Mouse (Mus musculus): ENCODE measurements around the gene Bcorl1.

DNA sequence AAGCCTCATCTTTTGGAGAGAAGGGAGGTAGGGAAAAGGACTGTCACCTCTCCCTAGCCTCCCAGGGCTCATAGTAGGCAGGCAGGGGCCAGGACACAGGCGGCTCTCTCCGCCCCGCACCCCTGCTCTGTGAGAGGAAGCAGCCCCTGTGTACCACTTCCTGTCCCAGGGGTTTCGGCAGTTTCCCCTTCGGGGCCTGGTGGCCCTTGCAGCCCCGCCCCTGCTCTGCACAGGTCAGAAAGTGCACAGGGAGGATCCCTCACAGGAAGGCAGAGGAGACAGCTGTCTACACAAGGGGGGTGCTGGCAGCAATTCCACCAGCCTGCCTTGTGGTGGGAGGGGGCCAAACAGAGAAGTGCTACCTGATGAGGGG is 92.4 kb downstream of the Bcorl1 start:
- TF ChIP-seq POLR2A (IDR thresholded peaks at IDR 0.05; ENCODE audit: control insufficient read depth, low read depth, low read length) (no peak), CTCF (IDR thresholded peaks at IDR 0.05; ENCODE audit: control insufficient read depth, insufficient read depth, insufficient replicate concordance, low read depth, low read length) (no peak)

Measured in testis, adult 2 months (tissue).